Mouse (Mus musculus) thymus, adult 2 months (tissue): ENCODE data around the gene Gm11437.

Experiments used
- CTCF ChIP-seq: fragments of 200-500 bp; IDR thresholded peaks from 2 replicates; pipeline ENCODE4 v1.5.1; 2012; ENCODE audit warnings: mild to moderate bottlenecking, control low read depth, low read length, moderate library complexity, borderline replicate concordance; ENCODE audit not compliant: control insufficient read depth, poor library complexity, insufficient read depth; ENCODE audit errors: extremely low read depth
- POLR2A ChIP-seq: fragments of 200-500 bp; IDR thresholded peaks from 2 replicates; pipeline ENCODE4 v1.6.1; 2012; ENCODE audit warnings: mild to moderate bottlenecking, low read length, control low read depth, moderate library complexity; ENCODE audit not compliant: control insufficient read depth, poor library complexity, insufficient read depth; ENCODE audit errors: extremely low read depth

DNA sequence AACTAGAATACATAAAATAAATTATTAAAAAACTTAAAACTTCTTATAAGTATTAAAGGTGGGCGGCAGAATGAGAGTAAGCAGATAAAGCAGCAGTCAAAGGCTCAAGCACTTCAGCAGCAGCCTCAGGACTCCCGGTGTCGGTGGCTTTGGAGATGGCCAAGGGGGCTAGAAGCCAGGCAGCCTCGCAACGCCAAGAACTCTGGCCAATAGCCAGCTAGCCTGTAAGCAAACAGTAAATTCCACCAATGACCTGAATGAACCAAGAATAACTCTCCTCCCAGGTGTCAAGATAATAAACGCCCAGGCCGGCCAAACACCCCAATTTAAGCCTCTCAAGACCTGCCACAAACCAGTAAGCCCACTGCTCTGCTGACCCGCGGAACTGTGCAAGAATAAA is 51.6 kb downstream of the Gm11437 start:
- TF ChIP-seq CTCF (no peak), POLR2A (no peak)
